Mouse (Mus musculus) adrenal gland, adult (tissue): ENCODE measurements at regions not wholly inside any gene's neighbourhood (a gene's known extent, or its start where the extent isn't known, plus 50 kb on each side); places are given as distances from the start of the nearest gene placed in this dataset.
"Not testable (repeated sequence)": the region's sequence is repeated elsewhere in the genome, so short reads cannot be mapped to it uniquely, and the experiment has no call there.

Experiments used
- DNase-seq, 2 experiments: peaks; one replicate each; pipeline ENCODE4 v3.0.0; 2022 to 2023; ENCODE audit warnings: low spot score in 1 of 2; ENCODE audit not compliant: inconsistent age in 2 of 2

DNA sequence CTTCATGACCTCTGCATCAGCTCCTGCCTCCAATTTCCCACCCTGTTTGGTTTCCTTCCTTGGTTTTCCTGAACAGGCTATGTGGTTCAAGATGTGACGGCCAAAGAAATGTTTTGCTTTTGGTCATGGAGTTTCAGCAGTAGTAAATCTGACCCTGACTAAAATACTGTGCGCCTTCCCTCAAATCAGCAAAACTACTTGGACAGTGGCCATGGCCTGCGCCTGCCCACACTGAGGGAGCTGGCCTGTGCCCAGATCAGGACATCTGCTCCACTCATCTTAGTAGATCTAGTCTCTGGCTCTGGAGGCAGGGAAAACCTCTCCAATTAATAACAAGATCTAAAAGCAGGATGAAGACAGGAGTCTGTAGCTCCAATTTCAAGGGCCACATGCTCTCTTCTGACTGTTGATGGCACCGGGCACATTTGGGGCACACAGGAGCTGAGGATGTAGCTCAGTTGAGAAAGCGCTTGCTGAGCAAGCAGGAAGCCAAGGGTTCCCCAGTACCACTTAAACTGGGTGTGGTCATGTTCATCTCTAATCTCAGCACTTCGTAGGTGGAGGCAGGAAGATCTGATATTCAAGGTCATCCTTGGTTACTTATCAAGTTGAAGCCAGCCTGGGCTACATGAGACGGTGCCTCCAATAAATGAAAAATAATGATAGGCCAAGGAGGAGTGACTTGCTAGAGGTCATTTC, 96.6 kb upstream of the Mrps10 start:
- peak; percentile 89 to 94 for DNase-seq

DNA sequence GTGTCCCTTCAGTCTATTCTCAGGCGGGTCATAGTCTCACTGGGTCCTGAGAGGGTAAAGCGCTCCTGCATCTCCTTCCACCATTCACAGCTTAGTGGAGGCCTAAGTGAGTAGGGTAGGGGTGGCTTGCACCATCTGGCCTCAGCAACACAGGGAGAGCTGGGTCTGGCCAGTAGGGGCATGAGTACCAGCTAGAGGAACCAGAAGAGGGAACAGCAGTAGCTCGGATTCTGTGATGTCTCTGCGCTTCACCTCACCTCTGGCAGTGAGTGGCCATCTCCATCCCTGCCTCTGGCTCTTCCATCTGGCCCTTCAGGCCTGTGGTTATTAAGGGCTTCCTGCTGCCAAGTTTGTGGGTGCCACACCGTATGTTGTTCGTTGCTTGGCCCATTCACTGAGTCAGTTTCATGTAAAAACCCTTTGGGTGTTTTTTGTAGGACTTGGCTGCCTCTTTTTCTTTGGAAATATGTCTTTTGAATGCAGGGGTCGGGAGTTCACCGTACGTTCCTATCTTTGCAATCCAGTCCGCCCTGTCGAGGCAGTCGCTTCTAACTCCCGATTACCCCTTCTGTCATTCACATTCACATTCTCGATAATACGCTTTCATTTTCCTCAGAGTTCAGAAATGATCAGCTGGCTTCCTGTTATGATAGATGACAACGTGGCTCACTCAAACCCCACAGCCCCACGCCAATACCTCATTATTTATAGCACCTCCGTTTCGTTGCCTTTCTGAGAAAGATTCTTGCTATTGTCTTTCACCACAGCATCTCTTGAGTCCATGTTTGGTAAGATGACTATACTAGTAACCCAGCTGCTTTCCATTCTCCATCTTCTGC, 99.4 kb upstream of the Mrps10 start:
- DNase-seq = no peak

DNA sequence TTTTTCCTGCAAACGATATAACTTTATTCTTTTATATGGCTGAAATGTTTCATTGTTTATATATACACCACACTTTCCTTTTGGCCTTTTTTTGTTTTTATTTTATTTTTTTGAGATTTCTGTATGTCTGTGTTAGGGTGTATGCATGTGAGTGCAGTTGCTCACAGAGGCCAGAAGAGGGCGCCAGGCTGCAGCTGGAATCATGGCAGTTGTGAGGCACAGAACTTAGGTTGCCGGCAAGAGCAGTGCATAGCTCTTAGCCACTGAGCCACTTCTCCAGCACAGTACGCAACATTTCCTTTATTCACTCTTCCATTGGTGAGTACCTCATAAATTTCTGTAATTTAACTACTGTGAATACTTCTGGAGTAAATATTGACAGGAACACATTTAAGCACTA, 100.8 kb upstream of the Mrps10 start:
- no peak for DNase-seq

DNA sequence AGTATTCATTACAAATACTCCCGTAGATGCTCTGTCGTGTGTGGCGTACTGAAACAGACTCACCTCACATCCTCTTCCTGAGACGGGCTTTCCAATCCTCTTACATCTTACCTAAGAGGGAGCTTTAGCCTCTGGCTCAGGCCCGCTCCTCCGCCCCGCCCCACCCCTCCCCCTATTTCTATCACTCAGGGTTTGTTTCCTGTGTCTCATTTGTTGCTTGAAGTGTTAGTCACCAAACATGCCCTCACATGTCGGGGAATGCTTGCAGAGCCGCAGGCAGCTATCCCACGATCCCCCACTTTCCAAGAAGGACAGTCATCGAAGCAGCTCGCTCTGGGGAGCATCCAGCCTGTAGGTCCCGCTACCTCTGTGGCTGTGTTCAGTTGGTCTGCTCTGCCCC, 101.6 kb upstream of the Mrps10 start:
- DNase-seq = no peak

DNA sequence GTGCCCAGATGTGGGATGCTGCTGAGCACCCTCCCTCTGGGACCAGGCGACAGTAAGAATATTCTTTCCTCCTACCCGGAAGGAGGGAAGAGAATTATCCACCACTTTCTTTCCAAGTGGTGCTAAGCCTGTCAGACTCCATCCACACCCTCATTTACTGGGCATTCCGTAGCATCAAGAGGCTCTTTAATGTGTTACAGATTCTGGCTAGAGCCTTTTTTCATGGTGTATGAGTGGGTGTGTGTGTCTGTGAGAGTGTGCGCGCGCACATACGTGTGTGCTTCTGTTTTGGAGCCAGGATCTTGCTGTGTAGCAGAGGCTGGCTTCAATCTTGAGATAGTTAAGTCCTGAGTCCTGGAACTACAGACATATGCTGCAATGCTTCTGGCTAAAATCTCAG, 102.4 kb upstream of the Mrps10 start:
- DNase-seq = no peak

DNA sequence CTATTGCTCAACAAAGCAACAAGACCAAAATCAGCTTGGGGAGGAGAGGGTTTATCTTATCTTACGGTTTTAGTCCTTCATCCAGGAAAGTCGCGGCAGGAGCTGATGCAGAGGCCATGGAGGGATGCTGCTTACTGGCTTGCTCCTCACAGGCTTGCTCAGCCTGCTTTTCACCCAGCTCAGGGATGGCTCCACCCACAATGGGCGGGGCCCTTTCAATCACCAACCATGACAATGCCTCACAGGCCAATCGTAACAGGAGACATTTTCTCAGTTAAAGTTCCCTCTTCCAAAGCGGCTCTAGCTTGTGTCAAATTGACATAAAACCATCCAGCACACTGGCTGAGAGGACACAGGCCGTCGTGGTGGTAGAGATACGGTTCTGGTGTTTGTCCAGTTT, 105.7 kb upstream of the Mrps10 start:
- DNase-seq = no peak

DNA sequence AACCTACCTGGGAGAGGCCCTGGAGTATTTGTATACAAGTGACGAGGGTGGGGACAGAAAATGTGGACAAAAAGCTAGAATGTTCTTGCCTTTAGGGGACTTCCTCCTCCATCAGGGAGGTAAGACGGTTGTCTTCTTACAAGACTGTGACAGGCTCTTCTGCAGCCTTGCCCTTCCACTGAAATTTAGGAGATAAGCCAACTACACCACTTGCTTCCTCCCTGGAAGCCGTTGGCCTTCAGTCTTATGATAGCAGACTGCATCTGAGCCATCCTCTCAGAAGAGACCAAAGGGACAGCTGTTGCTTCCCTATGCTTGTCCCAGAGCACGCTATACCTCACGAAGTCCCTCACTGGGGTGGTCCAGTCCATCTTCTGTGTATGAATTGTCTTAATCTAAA, 106.5 kb upstream of the Mrps10 start:
- DNase-seq = peak in 1 of 2 experiments; percentile 62

DNA sequence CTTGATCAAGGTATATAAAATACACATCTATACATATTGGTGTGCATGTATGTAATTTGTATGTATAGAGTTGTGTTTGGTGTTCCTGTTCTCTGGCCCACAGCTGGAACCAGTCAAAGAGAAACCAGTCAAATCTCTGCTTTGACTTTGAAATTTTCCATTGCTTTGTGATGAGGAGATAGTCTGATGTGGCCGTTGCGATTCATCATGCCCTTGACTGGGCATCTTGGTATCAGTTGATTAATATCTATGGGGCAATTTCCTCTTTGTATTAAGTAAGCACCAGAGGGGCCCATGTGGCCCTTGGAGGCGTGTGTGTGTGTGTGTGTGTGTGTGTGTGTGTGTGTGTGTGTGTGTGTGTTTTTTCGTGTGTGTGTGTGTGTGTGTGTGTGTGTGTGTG, 107.7 kb upstream of the Mrps10 start:
- peak; percentile 36 to 78 for DNase-seq

DNA sequence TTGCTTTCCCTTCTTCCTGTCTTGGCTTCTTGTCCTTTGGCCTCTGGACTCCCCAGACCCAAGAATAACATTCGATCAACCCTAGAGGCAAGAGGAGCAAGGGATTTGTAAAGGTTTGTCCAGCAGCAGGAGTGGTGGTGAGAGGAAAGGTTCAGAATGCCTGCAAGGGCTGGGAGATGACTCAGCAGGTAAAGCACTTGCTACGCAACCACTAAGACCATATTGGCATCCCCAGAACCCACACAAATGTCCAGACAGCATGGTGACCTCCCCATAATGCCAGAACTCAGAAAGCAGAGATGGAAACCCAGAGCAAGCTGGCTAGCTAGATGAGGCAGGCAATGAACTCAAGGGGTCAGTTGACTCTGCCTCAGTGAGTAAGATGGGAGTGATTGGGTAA, 110.4 kb upstream of the Mrps10 start:
- no peak for DNase-seq

DNA sequence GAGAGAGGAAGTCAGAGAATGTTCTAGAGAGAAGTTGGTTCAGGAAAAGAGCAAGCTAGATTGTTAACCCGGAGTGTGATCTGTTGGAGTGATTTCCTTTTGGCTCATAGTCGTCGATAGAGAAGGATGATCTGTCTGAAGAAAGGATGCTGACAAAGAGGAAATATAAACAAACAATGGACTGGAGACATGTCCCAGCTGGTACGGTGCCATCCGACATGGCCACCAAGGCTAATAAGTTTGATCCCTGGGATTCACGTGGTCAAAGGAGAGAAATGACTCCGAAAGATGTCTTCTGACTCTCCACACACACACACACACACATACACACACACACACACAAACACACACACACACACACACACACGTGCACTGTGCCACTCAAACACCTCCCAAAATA, 113.5 kb upstream of the Mrps10 start:
- DNase-seq = no peak

DNA sequence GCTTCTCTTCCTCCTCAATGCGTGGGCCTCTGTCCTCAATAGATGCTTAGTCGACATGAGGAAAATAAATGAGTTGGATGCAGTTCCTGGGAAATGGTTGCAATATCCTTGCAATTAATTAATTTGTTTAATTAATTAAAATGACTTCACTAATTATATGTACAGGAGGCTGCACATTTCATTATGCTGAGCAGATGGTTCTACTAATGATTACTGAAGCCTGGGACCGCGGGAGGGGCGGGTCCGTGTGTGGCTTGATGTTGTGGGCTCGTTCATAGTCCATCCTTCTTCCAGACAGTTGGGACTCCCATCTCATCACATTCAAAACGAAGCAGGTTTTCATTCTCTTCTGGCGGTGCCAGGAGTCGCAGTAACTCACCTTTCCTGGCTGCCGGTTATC, 114.7 kb upstream of the Mrps10 start:
- DNase-seq = no peak

DNA sequence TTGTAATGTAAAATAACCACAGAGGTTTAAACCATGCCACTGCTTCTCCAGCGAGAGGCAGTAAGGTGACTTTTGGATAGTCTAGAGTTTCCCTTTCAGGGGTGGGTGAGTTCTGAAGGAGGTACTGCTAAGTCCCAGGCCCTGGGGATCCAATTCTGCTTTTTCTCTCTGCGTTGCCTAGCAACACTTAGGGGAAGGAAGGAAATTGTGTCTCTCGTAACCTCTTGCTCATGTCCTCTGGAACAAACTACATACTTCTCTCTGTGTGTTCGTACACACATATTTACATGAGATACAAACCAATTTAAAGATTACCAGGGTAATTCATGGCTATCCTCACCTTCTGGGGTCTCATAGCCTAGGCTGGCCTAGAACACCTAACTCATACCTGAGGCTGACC, 118.7 kb upstream of the Mrps10 start:
- no peak for DNase-seq

DNA sequence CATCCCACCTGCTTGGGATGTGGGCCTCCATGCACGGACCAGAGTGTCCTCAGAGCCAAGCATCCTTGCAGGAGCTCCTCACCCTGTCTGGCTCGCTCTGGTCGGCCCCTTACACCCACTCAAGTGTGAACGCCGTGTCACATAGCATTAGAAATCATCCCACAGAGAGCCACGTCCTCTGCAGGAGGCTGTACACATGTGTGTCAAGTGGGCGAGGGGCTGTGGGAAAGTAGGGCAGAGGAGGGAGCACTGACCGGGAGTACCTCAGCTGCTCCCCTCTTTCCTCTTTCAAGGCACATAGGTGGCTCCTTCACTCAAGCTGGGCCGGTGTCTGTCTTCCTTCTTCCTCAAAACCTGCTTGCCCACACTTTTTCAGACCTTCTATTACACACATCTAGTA, 119.5 kb upstream of the Mrps10 start:
- DNase-seq = no peak

DNA sequence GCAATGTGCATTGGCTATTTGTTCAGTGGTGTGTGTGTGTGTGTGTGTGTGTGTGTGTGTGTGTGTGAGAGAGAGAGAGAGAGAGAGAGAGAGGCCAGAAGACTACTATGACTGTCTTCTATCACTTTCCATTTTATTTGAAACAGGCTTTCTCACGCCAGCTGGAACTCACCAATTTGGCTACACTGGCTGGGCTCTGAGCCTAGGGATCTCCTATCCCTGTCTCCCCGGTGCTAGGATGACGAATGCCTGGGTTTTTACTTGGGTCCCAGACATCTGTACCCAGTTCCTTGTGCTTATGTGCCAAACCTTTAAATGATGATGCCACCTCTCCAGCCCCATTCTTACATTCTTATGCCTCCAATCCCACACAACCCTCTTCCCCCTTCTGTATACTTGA, 120.6 kb upstream of the Mrps10 start:
- DNase-seq = no peak

DNA sequence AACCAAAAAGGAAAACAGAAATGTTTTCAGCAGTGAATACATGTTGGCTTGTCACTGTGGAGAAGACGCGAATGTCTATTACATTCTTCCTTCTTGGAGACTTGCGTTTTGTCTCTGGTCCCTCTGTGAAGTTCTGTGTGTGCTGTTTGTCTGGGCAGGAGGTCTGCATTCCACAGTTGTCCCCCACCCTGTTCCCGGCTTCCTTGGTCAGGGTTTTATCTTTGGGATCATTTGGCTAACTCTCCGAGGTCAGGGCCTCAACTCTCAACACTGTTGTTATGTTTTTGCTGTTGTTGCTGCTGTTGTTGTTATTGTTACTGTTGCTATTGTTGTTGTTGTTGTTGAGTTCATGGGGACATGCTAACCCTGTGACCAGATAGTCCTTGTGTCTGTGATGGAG, 121.2 kb upstream of the Mrps10 start:
- DNase-seq = no peak

DNA sequence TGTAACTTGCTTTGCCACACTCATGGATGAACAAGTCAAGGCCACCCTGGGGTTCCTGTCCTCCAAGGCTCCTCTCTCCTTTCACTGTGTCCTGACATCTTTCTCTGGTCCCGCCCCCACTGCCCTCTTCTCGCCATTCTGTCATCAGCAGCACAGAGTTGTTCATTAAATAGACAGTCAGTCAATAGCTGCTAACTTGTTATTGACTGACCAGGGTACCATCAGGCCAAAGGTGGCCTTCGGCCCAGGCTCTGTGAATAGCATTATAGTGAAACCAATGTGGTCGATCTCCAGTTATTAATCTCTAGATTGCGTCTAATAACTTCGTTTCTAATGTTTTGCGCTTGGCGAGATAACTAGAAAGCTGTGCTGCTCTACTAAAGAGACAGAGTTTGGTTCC, 122.1 kb upstream of the Mrps10 start:
- DNase-seq = peak; percentile 36 to 66

DNA sequence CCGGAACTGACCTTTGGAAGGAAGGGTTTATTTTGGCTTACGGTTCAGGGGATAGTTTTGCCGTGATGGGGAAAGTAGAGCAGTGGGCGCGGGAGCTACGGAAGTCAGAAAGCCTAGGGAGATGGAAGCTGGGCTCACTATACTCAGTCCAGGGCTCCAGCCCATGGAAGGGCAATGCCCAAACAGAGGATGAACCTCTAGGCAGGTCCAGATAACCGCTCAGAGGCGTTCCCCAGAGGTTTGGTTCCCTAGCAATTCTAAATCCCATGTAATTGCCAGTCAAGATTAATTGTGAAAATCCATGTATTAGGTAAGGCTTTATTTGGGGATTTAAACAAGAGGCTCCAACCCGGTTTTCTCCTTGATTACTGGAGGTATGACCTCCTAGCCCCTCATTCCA, 123.1 kb upstream of the Mrps10 start:
- DNase-seq = no peak

DNA sequence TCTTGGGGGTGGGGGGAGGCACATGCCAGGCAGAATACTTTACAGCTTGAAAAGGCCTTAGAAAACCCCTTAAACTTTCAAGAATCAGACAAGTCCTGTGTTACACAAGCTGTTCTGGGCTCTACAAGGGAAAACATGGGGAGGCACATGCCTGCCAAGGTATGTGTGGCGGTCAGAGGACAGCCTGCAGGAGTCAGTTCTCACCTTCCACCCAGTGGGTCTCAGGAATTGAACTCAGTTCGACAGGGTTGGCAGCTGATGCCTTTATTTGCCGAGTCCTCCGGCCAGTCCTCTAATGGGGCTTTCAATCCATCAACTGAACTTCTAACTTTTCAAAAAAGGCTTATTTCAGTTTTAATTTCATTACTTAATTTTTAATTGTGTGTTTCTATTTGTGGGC, 129.6 kb upstream of the Mrps10 start:
- DNase-seq = no peak

DNA sequence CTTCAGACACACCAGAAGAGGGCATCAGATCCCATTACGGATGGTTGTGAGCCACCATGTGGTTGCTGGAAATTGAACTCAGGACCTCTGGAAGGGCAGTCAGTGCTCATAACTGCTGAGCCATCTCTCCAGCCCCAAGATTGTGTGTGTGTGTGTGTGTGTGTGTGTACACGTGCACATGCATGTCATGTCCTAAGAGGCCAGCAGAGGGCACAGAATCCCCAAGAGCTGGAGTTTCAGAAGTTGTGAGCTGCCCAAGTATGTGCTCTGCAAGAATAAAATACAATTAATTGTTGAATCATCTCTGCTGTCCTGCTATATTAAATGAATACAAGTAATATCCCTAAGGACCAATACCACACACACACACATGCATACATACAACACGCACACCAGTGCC, 130.8 kb upstream of the Mrps10 start:
- not testable (repeated sequence) for DNase-seq

DNA sequence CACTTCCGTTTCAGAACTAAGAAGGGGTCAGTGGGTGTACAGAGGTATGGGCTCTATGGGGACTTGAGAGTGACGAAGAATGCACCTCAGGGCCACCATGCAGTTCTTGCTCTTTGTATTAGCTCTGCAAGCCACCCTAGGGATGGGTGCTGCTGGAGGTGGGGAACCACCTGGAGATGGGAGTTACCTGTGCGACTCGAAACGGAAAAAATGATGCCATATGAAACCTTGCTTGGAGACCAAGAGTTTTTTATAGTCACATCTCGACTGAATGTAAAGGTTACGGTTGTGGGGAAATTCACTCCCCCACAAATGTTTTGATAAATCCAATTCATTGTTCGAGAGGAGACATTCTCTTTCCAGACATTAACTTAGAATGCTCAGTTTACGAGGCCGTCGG, 134.3 kb upstream of the Mrps10 start:
- no peak for DNase-seq

DNA sequence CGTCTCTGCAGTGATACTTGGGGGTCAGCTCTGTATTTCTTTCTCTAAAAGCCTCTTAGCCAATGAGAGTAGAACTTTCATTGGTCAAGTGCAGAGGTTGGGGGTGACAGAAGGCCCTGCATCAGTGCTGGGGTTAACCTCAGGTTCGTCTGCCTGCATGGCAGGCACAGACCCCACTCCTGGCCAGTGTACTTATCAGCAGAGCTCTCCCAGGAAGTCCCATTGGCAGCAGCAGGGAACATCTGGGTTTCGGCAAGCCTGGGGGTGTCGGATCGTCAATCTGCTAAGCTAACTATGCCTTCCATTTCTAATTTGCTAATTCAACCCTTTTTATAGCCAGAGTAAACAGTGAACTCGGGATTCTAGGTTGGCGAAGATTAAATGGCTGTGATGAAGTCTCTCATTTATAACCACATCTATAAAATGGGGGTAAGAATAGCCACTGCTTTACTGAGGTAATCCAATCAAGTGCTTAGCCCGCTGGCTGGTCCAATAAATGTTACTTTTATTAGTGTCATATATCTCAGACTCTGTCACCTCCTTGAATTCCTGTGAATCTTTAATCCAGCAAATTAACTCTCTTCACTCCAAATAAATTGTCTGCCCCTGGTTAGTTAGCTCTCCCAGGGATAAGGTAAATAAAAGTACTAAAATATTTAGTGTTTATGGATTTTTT, 135.5 kb upstream of the Mrps10 start:
- DNase-seq = no peak

DNA sequence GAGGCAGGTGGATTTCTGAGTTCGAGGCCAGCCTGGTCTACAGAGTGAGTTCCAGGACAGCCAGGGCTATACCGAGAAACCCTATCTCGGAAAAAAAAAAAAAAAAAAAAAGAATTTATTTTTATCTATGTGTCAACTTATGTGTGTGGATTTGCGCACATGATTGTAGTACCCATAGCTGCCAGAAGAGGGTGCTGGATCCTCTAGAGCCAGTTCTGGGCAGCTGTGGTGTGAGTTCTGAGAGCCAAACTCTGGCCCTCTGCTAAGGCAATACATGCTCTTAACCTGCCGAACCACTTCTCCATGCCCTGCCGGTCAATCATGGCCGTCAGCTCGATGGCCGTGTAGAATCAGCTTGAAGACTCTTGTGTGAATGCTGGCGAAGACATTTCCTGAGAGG, 138.0 kb upstream of the Mrps10 start:
- DNase-seq = no peak
